Mouse (Mus musculus): ENCODE measurements around the gene Tmem200c. TPM values are rescaled to one million over a fixed set of nuclear protein-coding genes. Genes with fewer than 3 reads are reported as not detected.
A peak's percentile ranks its signal among the peaks of the same experiment; 100 is the strongest.

The Tmem200c gene
- polyA plus RNA-seq, 1 experiment from 2014 or later: 0.06 TPM

DNA sequence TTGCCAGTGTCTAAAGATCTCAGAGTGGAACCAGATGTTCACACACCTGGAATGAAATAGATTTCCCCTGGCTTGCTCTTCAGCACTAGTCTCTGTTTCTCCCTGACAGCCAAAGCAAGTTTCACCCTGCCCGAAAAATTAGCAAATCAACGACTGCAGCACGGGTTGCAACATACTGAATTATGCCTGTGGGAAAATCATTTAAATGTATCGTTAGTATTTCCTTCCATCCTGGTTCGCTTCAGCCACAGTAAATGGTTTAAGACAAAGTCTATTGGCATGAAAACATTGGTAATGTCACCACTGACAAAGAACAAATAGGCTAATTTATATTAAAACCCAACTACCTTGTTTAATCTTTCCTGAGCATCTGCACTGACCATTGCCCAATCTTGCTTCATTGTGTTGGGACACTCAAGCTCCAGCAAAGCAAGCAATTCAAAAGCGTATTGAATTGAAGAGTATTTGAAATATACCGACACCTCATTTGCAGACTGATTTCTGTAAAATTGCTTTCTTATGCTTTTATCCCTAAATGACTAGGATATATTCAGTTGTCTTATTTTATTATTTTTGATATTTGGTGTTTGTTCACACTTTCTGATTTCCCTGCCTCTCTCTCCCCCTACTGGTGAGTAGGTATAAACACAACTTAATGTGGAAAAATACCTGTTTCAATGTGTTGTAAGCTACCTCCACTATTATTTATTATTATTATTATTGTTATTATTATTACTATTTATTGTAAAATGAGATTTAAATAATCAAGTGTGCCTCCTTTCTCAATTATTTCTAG, 25.9 kb downstream of the Tmem200c start:
- 73% methylated on average over 7 of the region's 7 CpGs for WGBS

DNA sequence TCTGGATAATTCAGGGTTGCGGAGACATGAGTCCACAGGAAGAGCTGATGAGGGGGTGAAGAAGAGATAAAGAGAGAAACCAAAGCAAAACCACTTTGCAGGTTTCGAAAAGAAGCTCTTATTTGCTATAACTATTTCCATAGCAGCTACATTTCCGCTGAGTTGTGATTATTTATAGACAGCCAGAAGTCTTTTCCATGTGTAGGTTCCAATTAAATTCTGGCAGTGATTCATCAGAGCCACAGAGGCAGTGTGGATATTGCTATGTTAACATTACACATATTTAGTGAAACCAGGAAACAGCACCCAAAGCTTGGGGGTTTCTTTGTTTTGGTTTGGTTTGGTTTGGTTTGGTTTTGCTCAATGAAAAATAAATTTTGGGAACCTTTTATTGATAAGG, 37.8 kb downstream of the Tmem200c start:
- no peaks in the 10 kb centered on the region for H3K9me3 ChIP-seq (replicated peaks)
- ATAC-seq (replicated peaks; ENCODE audit: insufficient number of reproducible peaks, insufficient read depth, low FRiP score, low read depth): no peak
- 72% methylated on average over 3 of the region's 3 CpGs for WGBS

More for the DNA sequence above, 25.9 kb downstream of the Tmem200c start:
- peaks cover 2% of the 10 kb centered on the region; the same call in 1 of the 2 replicates for H3K27me3 ChIP-seq
- ATAC-seq (replicated peaks; ENCODE audit: insufficient number of reproducible peaks, insufficient read depth, low FRiP score, low read depth): no peak
- no peaks in the 10 kb centered on the region for H3K36me3 ChIP-seq
- no peak overlapping the region for H3K27ac ChIP-seq
- no peak overlapping the region for H3K9ac ChIP-seq
- no peak overlapping the region for H3K4me3 ChIP-seq
- H3K4me1 ChIP-seq (replicated peaks): no peaks in the 10 kb centered on the region
- H3K9me3 ChIP-seq (replicated peaks): no peaks in the 10 kb centered on the region
- no peak overlapping the region for H3K4me2 ChIP-seq

DNA sequence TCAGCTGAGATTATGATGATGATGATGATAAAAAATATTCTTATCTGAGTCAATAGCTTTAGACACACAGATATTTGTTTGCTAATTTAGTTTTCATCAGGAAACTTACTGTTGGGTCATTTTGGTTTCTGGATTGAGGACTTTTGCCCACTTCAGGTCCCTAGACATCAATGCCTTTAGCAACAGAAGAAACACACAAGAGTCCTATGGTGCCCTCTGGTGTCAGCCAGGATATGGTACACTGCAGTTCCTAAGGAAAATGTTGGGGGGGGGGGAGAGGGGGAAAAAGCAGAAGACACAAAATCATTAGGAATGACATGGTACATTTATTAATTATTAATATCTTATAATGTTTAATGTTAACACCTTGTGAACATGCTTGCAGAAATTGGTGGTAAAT, 42.0 kb downstream of the Tmem200c start:
- ATAC-seq (replicated peaks; ENCODE audit: insufficient number of reproducible peaks, insufficient read depth, low FRiP score, low read depth): no peak
- no peaks in the 10 kb centered on the region for H3K9me3 ChIP-seq (replicated peaks)
- no peak overlapping the region for H3K27ac ChIP-seq
- H3K9ac ChIP-seq: no peak overlapping the region
- H3K4me2 ChIP-seq: no peak overlapping the region
- H3K4me3 ChIP-seq: no peak overlapping the region
- H3K27me3 ChIP-seq: no peaks in the 10 kb centered on the region
- no peaks in the 10 kb centered on the region for H3K36me3 ChIP-seq
- H3K4me1 ChIP-seq (replicated peaks): no peaks in the 10 kb centered on the region

More for the DNA sequence above, 37.8 kb downstream of the Tmem200c start:
- no peak overlapping the region for H3K9ac ChIP-seq
- H3K4me2 ChIP-seq: no peak overlapping the region
- H3K27ac ChIP-seq: no peak overlapping the region
- no peaks in the 10 kb centered on the region for H3K27me3 ChIP-seq
- no peaks in the 10 kb centered on the region for H3K36me3 ChIP-seq
- no peak overlapping the region for H3K4me3 ChIP-seq
- no peaks in the 10 kb centered on the region for H3K4me1 ChIP-seq (replicated peaks)

DNA sequence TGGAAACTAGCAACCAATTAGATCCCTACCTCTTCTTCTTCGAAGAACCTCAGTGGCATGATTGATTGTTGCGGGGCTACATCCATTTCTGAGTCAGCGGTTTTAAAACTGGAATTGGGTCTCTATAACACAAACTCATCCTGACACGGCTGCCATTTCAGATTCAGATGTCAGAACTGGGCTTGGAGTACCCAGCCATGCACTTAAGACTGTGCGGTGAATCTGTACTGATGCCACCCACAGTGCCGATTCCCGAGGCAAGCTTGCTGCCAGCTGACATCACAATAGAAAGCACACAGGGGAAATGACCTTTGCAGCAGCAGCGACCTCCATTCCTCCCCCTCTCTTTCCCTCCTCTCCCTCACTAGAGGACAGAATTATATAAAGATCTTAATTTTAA, 47.6 kb downstream of the Tmem200c start:
- Histone ChIP-seq H3K27me3 (no peaks in the 10 kb centered on the region), H3K27ac (no peak overlapping the region), H3K36me3 (no peaks in the 10 kb centered on the region), H3K4me2 (no peak overlapping the region), H3K9ac (no peak overlapping the region), H3K4me1 (replicated peaks) (no peaks in the 10 kb centered on the region), H3K9me3 (replicated peaks) (no peaks in the 10 kb centered on the region), H3K4me3 (no peak overlapping the region)
- no peak for ATAC-seq (replicated peaks; ENCODE audit: insufficient number of reproducible peaks, insufficient read depth, low FRiP score, low read depth)
- WGBS: 70% methylated on average over 8 of the region's 8 CpGs

DNA sequence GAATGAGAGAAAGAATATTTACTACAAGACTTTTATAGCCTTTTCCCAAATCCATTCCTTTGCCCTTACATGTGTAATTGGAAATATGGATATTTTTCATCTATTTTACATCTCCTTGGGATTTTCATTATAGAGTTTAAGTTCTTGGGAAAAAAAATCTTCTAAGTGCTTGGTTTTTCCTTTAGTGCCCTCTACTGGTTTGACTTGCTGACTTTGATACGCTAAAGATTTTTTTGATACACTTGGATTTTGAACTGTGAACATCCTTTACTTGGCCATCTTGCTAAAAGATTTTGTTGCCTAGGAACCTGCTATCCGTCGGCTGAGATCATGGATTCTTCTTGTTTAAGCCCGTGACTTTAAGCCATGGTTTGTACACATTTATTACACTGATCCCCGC, 48.8 kb downstream of the Tmem200c start:
- no peak overlapping the region for H3K9ac ChIP-seq
- H3K27me3 ChIP-seq: no peaks in the 10 kb centered on the region
- H3K27ac ChIP-seq: no peak overlapping the region
- no peak for ATAC-seq (replicated peaks; ENCODE audit: insufficient number of reproducible peaks, insufficient read depth, low FRiP score, low read depth)
- no peaks in the 10 kb centered on the region for H3K4me1 ChIP-seq (replicated peaks)
- no peak overlapping the region for H3K4me3 ChIP-seq
- no peaks in the 10 kb centered on the region for H3K36me3 ChIP-seq
- no peak overlapping the region for H3K4me2 ChIP-seq
- H3K9me3 ChIP-seq (replicated peaks): no peaks in the 10 kb centered on the region
- WGBS: 62% methylated on average over 5 of the region's 5 CpGs

DNA sequence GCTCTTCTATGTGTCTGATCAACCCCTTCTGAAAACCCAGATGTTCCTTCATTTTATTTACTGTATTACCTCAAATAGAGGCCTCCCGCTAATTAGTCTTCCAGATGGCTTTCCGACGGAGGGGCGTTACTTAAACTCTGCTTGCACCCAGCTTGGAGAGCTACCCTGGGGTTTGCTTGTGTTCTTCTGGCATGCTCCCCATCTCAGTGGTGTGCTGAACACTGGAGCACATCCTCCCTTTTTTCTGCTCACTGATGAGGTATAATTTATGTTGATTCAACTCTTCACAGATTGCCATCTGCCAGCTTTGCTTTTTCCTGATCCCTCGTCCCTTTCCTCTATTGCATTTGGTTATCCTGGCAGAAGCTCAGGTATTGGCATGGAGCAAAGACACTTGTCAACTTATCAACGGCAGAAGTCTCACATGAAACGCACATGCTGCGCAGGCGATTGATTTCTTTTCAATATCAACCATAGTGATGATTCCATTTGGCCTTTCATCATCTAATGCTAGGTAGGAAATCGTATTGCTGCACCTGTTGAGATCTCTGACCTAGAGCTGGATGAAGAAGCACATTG, 49.6 kb downstream of the Tmem200c start:
- no peak for ATAC-seq (replicated peaks; ENCODE audit: insufficient number of reproducible peaks, insufficient read depth, low FRiP score, low read depth)
- Histone ChIP-seq H3K36me3 (no peaks in the 10 kb centered on the region), H3K4me2 (no peak overlapping the region), H3K4me1 (replicated peaks) (no peaks in the 10 kb centered on the region), H3K9me3 (replicated peaks) (no peaks in the 10 kb centered on the region), H3K4me3 (no peak overlapping the region), H3K9ac (no peak overlapping the region), H3K27ac (no peak overlapping the region), H3K27me3 (no peaks in the 10 kb centered on the region)
- 82% methylated on average over 10 of the region's 10 CpGs for WGBS

DNA sequence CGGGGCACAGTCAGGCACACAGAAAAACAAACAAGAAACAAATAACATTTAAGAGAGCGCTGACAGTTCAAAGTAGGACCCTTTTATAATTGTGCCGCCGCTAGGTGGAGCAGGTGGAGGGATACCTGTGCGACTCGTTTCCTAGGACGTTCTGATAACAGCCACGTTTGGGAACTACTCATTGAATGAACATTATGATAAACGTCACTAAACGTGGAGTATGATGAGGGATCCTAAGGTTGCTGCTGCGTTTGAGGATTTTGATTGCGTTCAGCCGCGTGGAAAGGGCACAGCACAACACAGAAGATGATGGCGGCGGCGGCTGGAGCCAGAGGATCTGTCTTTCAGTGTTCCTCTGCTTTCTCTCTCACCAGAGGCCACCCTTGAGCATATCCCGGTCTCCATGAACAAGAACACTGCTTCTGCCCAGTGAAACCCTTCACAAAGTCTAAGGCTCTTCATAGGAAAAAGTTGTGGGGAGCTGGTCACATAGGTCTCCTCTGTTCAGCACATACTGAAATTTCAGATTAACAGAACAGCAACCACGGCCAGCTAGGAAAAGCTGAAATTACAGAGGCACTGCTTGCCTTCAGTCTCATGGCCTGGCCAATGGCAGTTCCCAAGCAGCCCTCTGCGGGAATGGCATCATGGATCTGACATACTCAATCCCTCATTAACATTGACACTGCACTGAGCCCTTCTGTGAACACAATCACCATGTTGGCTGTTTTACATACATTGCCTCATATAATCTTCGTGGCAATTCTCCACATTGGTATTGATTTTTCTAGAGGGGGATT, 55.5 kb downstream of the Tmem200c start:
- Histone ChIP-seq H3K4me3 (peak overlapping the region; percentile 48), H3K9me3 (replicated peaks) (no peaks in the 10 kb centered on the region), H3K36me3 (no peaks in the 10 kb centered on the region), H3K4me2 (peak overlapping the region; percentile 69), H3K4me1 (replicated peaks) (no peaks in the 10 kb centered on the region), H3K9ac (no peak overlapping the region), H3K27ac (no peak overlapping the region), H3K27me3 (no peaks in the 10 kb centered on the region)
- WGBS: 13% methylated on average over 21 of the region's 21 CpGs
- no peak for ATAC-seq (replicated peaks; ENCODE audit: insufficient number of reproducible peaks, insufficient read depth, low FRiP score, low read depth)

DNA sequence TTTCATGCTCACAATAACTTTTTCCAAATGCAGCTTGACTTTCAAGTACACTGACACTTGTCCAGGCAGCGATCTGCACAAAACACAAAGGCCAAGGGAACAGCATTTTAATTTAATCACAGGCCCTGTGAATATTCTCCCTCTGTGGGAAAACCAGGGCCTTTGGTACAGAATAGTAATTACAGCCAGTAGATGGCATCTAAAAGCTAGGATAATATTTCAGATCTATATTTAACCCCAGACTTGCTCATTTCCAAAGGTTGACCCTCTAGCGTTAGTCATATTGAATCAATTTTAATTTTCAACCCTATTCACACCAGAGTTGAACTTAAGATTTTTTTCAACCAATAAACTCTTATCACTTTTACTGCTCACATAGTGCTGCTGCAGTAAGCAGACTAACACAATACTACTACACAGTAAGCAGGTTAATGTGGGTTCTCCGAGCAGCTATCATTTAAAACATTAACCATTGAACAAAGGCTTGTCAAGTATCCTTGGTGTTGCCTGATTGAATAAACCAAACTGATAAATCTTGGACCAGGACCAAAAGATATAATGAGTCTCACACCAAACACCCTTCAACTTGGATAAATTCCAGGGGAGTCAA, 57.2 kb downstream of the Tmem200c start:
- no peak overlapping the region for H3K4me2 ChIP-seq
- no peak overlapping the region for H3K27ac ChIP-seq
- no peak overlapping the region for H3K4me3 ChIP-seq
- no peaks in the 10 kb centered on the region for H3K9me3 ChIP-seq (replicated peaks)
- 33% methylated on average over 3 of the region's 3 CpGs for WGBS
- no peak overlapping the region for H3K9ac ChIP-seq
- no peak for ATAC-seq (replicated peaks; ENCODE audit: insufficient number of reproducible peaks, insufficient read depth, low FRiP score, low read depth)
- H3K27me3 ChIP-seq: no peaks in the 10 kb centered on the region
- H3K36me3 ChIP-seq: no peaks in the 10 kb centered on the region
- H3K4me1 ChIP-seq (replicated peaks): no peaks in the 10 kb centered on the region

DNA sequence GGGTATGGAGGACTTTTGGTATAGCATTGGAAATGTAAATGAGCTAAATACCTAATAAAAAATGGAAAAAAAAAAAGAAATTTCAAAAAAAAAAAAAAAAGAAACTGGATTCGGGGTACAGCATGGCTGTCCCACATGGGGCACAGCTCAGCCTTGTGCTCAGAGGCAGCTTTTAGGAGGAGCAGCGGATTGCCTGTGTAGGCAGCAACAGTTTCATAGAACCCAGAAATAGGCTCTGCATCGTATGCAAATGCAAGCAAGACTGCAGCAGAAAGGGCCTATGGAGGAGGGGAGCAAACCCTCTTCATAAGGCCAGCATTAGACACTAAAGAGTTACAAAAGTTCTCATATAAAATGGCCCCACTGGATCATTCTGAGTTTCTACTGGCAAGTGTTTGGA, 64.2 kb downstream of the Tmem200c start:
- no peak overlapping the region for H3K9ac ChIP-seq
- H3K36me3 ChIP-seq: no peaks in the 10 kb centered on the region
- ATAC-seq (replicated peaks; ENCODE audit: insufficient number of reproducible peaks, insufficient read depth, low FRiP score, low read depth): no peak
- H3K4me1 ChIP-seq (replicated peaks): no peaks in the 10 kb centered on the region
- H3K27ac ChIP-seq: no peak overlapping the region
- H3K9me3 ChIP-seq (replicated peaks): no peaks in the 10 kb centered on the region
- no peak overlapping the region for H3K4me2 ChIP-seq
- WGBS: 86% methylated on average over 3 of the region's 3 CpGs
- no peaks in the 10 kb centered on the region for H3K27me3 ChIP-seq
- no peak overlapping the region for H3K4me3 ChIP-seq
